Mouse (Mus musculus) heart, adult 2 months (tissue): ENCODE results near the gene Slc25a51.

Experiments
- CTCF ChIP-seq: fragments of 200-600 bp; IDR thresholded peaks from 2 replicates; pipeline ENCODE4 v1.8.1; 2022; ENCODE audit warnings: antibody characterized with exemption, mild to moderate bottlenecking, moderate library complexity
- EP300 ChIP-seq: fragments of 200-500 bp; IDR thresholded peaks from 2 replicates; pipeline ENCODE4 v1.6.1; 2011; ENCODE audit warnings: low read depth, low read length, control low read depth; ENCODE audit not compliant: insufficient read depth
- POLR2A ChIP-seq: fragments of 200-500 bp; IDR thresholded peaks from 2 replicates; pipeline ENCODE4 v1.6.1; 2011; ENCODE audit warnings: mild to moderate bottlenecking, low read depth, low read length, control low read depth; ENCODE audit not compliant: insufficient read depth

DNA sequence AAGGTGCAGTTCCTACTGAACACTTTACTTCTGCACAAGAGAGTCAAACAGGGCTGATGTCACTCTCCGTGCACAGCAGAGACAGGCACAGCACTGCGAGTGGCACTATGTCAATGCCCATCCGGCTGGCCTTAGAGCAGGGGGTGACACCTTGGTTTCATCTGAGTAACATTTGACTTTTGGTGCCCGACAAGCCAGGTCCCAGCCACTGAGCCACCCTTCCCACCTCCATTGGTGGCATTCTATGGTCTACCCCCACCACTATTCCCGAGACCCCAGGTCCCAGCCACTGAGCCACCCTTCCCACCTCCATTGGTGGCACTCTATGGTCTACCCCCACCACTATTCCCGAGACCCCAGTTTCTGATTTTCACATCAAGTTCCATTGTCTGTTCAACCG lies 4.5 kb downstream of the Slc25a51 start:
- TF ChIP-seq CTCF: no peak
- TF ChIP-seq EP300: no peak
- TF ChIP-seq POLR2A: no peak
